Mouse (Mus musculus) small intestine, adult 2 months (tissue): ENCODE data around the gene Nckap5l. TPM values are rescaled to one million over a fixed set of nuclear protein-coding genes. Genes with fewer than 3 reads are reported as not detected.

Source experiments
- H3K27ac ChIP-seq: fragments of 200-500 bp; 2 replicates; pipeline ENCODE4 v1.5.1; 2012; ENCODE audit warnings: low read depth, low read length, control low read depth, inconsistent platforms; ENCODE audit not compliant: insufficient read depth
- H3K27me3 ChIP-seq: fragments of 200-500 bp; 2 replicates; pipeline ENCODE4 v1.6.1; 2012; ENCODE audit warnings: mild to moderate bottlenecking, moderate library complexity, low read length, inconsistent platforms; ENCODE audit not compliant: control insufficient read depth, insufficient read depth
- H3K36me3 ChIP-seq: fragments of 200-500 bp; 2 replicates; pipeline ENCODE4 v1.6.1; 2012; ENCODE audit warnings: mild to moderate bottlenecking, low read length, control low read depth, inconsistent platforms; ENCODE audit not compliant: control insufficient read depth, insufficient read depth
- H3K4me1 ChIP-seq: fragments of 200-500 bp; 2 replicates; pipeline ENCODE4 v1.6.1; 2012; ENCODE audit warnings: low read length, inconsistent platforms, mixed read lengths; ENCODE audit not compliant: control insufficient read depth, insufficient read depth, insufficient read length
- H3K4me3 ChIP-seq: fragments of 200-500 bp; 2 replicates; pipeline ENCODE4 v1.5.1; 2012; ENCODE audit warnings: low read depth, mild to moderate bottlenecking, control low read depth, inconsistent platforms, low read length, moderate library complexity
- CTCF ChIP-seq: fragments of 200-500 bp; IDR thresholded peaks from 2 replicates; pipeline ENCODE4 v1.5.1; 2012; ENCODE audit warnings: low read depth, mild to moderate bottlenecking, control low read depth, inconsistent platforms, low read length, moderate library complexity, mixed read lengths; ENCODE audit not compliant: insufficient replicate concordance, insufficient read length; ENCODE audit errors: extremely low read depth
- POLR2A ChIP-seq: fragments of 200-500 bp; IDR thresholded peaks from 2 replicates; pipeline ENCODE4 v1.6.1; 2012; ENCODE audit warnings: low read depth, mild to moderate bottlenecking, control low read depth, inconsistent platforms, low read length, moderate library complexity
- whole genome bisulfite sequencing: fragments of 180-500 bp; shearing (Covaris S2); methylation state at CpG from one replicate; pipeline ENCODE4 v1.1.7; 2018; 5-methylcytosine and 5-hydroxymethylcytosine counted together
- polyA plus RNA-seq: library from polyadenylated mRNA; depleted of rRNA; stranded (reverse); fragments of >200 nt; gene quantifications from 2 replicates; pipeline ENCODE4 v1.2.3, GENCODE M21; 2012

The Nckap5l gene
- polyA plus RNA-seq, 1 experiment, result 3.1 TPM

- Histone ChIP-seq H3K4me1 (peaks cover 23% of the 10 kb centered on the region), H3K4me3 (no peak overlapping the region), H3K27me3 (no peaks in the 10 kb centered on the region), H3K36me3 (no peaks in the 10 kb centered on the region), H3K27ac (no peak overlapping the region)
- no peak for TF ChIP-seq POLR2A
- no peak for TF ChIP-seq CTCF
- WGBS, result 88% methylated on average over 6 of the region's 6 CpGs
These were observed 42.2 kb upstream of the Nckap5l start for GRCm38 (mm10) chr15:99499726-99500125.

GRCm38 (mm10) chr15:99498781-99499180, 41.2 kb upstream of the Nckap5l start:
- Histone ChIP-seq H3K27ac (no peak overlapping the region), H3K4me1 (peaks cover 20% of the 10 kb centered on the region), H3K27me3 (no peaks in the 10 kb centered on the region), H3K4me3 (no peak overlapping the region), H3K36me3 (no peaks in the 10 kb centered on the region)
- TF ChIP-seq CTCF (no peak), POLR2A (no peak)
- 21% methylated on average over 4 of the region's 4 CpGs for WGBS

- H3K36me3 ChIP-seq, result no peaks in the 10 kb centered on the region
- H3K4me3 ChIP-seq, result no peak overlapping the region
- H3K27me3 ChIP-seq, result no peaks in the 10 kb centered on the region
- H3K27ac ChIP-seq, result no peak overlapping the region
- peaks cover 20% of the 10 kb centered on the region for H3K4me1 ChIP-seq
- TF ChIP-seq CTCF (no peak), POLR2A (no peak)
- WGBS, result 36% methylated on average over 4 of the region's 4 CpGs
These were observed 40.8 kb upstream of the Nckap5l start for GRCm38 (mm10) chr15:99498356-99498755.

- no peak overlapping the region for H3K4me3 ChIP-seq
- no peaks in the 10 kb centered on the region for H3K27me3 ChIP-seq
- H3K27ac ChIP-seq, result peak overlapping the region; percentile 17
- TF ChIP-seq POLR2A, result no peak
- no peak for TF ChIP-seq CTCF
- 30% methylated on average over 12 of the region's 12 CpGs for WGBS
- peaks cover 18% of the 10 kb centered on the region for H3K4me1 ChIP-seq
- no peaks in the 10 kb centered on the region for H3K36me3 ChIP-seq
These were observed 40.1 kb upstream of the Nckap5l start for GRCm38 (mm10) chr15:99497527-99498242.

- Histone ChIP-seq H3K36me3 (no peaks in the 10 kb centered on the region), H3K27ac (peak overlapping the region; percentile 17; the same call in 1 of the 2 replicates), H3K4me3 (no peak overlapping the region), H3K27me3 (no peaks in the 10 kb centered on the region), H3K4me1 (peaks cover 14% of the 10 kb centered on the region)
- WGBS, result 2% methylated on average over 4 of the region's 4 CpGs
- TF ChIP-seq POLR2A (no peak), CTCF (peak; percentile 58; the same call in 1 of the 2 replicates)
These were observed 39.5 kb upstream of the Nckap5l start for GRCm38 (mm10) chr15:99497061-99497460.

GRCm38 (mm10) chr15:99484745-99485144, 27.2 kb upstream of the Nckap5l start:
- H3K27ac ChIP-seq, result no peak overlapping the region
- no peaks in the 10 kb centered on the region for H3K4me1 ChIP-seq
- no peak overlapping the region for H3K4me3 ChIP-seq
- no peak for TF ChIP-seq CTCF
- no peak for TF ChIP-seq POLR2A
- no peaks in the 10 kb centered on the region for H3K36me3 ChIP-seq
- no peaks in the 10 kb centered on the region for H3K27me3 ChIP-seq
- WGBS, result 35% methylated on average over 6 of the region's 6 CpGs

GRCm38 (mm10) chr15:99475814-99476213, 18.3 kb upstream of the Nckap5l start:
- H3K36me3 ChIP-seq, result no peaks in the 10 kb centered on the region
- WGBS, result 68% methylated on average over 1 of the region's 1 CpGs
- H3K4me1 ChIP-seq, result no peaks in the 10 kb centered on the region; the same call in 1 of the 2 replicates
- no peak for TF ChIP-seq CTCF
- no peak for TF ChIP-seq POLR2A
- H3K27me3 ChIP-seq, result no peaks in the 10 kb centered on the region
- H3K4me3 ChIP-seq, result no peak overlapping the region
- H3K27ac ChIP-seq, result no peak overlapping the region
